Mouse (Mus musculus) neural tube, embryonic 10.5 days (tissue): ENCODE measurements around the gene Ccdc151.

Experiments used
- DNase-seq: peaks from one replicate; pipeline ENCODE4 v3.0.0-alpha.2; 2017; ENCODE audit warnings: low spot score; ENCODE audit errors: extremely low spot score

The Ccdc151 gene

GRCm38 (mm10) chr9:22002194-22003162 lies at the start of gene Ccdc151, which contains the start of gene Prkcsh:
Gene Ccdc151, minus strand, starts transcription at chr9:22002634.
Gene Prkcsh, plus strand, starts transcription at chr9:22002806.
- DNase-seq: peak; percentile 99

- peak; percentile 80 for DNase-seq
These were observed 49.5 kb upstream of the Ccdc151 start, which contains the start of gene Elavl3 for GRCm38 (mm10) chr9:22051958-22052254. Gene Elavl3, minus strand, starts transcription at chr9:22052023.

GRCm38 (mm10) chr9:22051161-22051957 lies 48.9 kb upstream of the Ccdc151 start:
- DNase-seq: peak; percentile 46

- DNase-seq: peak; percentile 83
These were observed 48.0 kb upstream of the Ccdc151 start for GRCm38 (mm10) chr9:22050351-22050889.

GRCm38 (mm10) chr9:22049721-22050270 lies 47.4 kb upstream of the Ccdc151 start:
- DNase-seq: peak; percentile 37

GRCm38 (mm10) chr9:22049315-22049714 lies 46.9 kb upstream of the Ccdc151 start:
- DNase-seq: no peak

- DNase-seq: no peak
These were observed 44.9 kb upstream of the Ccdc151 start for GRCm38 (mm10) chr9:22047329-22047728.

GRCm38 (mm10) chr9:22041832-22042231 lies 39.4 kb upstream of the Ccdc151 start:
- no peak for DNase-seq

GRCm38 (mm10) chr9:22037826-22038225 lies 35.4 kb upstream of the Ccdc151 start:
- DNase-seq: no peak

GRCm38 (mm10) chr9:22035300-22036044 lies 33.0 kb upstream of the Ccdc151 start:
- peak; percentile 35 for DNase-seq

GRCm38 (mm10) chr9:22030386-22030785 lies 28.0 kb upstream of the Ccdc151 start:
- no peak for DNase-seq

- DNase-seq: no peak
These were observed 26.0 kb upstream of the Ccdc151 start for GRCm38 (mm10) chr9:22028467-22028866.

GRCm38 (mm10) chr9:22024592-22024991 lies 22.2 kb upstream of the Ccdc151 start:
- peak; percentile 28 for DNase-seq

- DNase-seq: no peak
These were observed 14.9 kb upstream of the Ccdc151 start for GRCm38 (mm10) chr9:22017208-22017825.

- DNase-seq: no peak
These were observed 13.8 kb upstream of the Ccdc151 start for GRCm38 (mm10) chr9:22016245-22016644.

- DNase-seq: no peak
These were observed 10.3 kb upstream of the Ccdc151 start for GRCm38 (mm10) chr9:22012731-22013130.

GRCm38 (mm10) chr9:22011055-22011454 lies 8.6 kb upstream of the Ccdc151 start:
- DNase-seq: no peak

- no peak for DNase-seq
These were observed 2.1 kb upstream of the Ccdc151 start for GRCm38 (mm10) chr9:22004546-22004945.

- no peak for DNase-seq
These were observed 725 bp upstream of the Ccdc151 start for GRCm38 (mm10) chr9:22003163-22003554.

- DNase-seq: no peak
These were observed 801 bp downstream of the Ccdc151 start for GRCm38 (mm10) chr9:22001633-22002032.
